Mouse (Mus musculus): ENCODE data around the gene Tnfsf11.

The Tnfsf11 gene

DNA sequence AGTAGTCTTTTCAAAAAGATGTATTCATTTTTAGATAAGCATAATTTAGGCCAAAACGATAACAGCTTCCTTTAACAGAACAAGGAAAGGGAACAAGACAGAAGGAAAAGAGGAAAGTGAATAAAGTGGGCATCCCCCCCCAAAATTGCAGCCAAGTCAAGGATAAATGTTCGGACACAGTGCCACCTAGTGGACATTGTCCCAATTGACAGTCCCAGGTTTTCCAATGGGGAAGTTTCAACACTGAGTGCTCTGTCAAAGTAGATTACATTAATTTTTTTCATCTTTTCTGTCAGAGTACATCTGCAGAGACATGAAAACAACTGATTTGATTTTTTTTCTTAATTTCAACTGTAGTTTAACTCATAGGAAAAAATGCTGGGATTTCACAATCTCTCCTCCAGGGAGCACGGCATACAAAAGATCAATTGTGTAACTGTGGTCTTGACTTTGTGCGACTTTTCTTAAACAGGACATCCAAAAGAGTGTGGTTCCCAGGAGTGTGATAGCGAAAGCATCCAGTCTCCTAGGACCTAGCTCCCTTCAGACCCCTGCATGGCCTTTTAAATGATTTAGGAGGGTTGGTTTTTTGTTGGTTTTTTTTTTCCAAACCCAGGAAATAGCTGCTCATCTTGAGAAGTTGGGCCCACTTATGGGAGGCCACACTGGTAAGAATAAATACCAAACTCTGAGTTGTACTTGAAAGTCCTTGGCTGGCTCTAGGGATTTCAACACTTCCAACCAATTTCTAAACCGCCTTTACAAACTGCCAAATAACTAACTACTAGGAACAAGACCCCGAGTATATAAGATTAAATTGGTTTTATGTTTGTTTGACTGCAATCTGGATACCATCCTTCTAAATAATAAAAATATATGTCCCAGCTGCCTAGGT lies 19.7 kb downstream of the Tnfsf11 start:
- DNase-seq: peak; percentile 62

GRCm38 (mm10) chr14:78286011-78286548 lies 21.8 kb downstream of the Tnfsf11 start:
- no peak for DNase-seq

DNA sequence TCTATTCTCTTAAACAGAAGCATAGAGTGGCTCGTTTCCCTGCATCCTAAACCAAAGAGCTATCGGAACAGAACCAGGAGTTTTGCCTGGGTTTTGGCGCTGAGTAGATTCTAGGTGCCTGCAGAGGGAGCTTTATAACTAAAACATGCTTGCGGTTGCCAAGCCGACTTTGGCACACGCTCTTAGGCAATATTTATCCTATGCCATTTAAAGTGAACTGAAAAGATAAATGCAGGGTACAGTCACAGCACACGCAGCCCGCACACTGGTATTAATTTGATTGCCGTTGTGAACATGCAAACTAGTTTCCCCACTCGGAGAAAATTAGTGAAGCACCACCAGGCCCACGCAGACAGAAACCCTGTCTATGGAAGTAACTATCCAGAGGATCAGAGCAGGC lies 25.4 kb downstream of the Tnfsf11 start:
- DNase-seq: no peak

DNA sequence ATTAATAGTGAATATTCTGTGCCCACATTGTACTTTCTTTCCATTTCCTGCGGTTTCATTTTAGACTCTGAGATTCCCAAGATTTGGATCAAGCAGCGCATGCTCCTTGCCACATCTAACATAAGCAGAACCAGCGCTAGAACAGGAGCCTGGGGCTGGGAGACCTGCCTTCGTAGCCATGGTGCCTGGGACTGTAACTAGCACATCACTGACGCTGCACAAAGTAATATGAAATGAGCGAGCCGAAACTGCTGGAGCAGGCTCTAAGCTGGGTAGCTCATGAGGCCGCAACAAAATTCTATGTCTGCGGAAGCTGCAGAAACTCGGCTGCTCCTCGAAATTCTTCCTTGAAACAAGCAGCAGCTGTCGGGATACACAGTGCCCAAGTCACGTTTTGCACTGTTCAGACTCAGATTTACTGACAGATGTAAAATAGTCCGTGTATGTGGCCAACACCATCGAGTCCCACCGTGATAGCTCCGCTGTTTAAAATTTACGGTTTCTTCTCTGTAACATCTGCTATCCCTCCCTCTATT lies 31.4 kb downstream of the Tnfsf11 start:
- DNase-seq: no peak

- no peak for DNase-seq
Observed at GRCm38 (mm10) chr14:78274851-78275250, 33.0 kb downstream of the Tnfsf11 start.

DNA sequence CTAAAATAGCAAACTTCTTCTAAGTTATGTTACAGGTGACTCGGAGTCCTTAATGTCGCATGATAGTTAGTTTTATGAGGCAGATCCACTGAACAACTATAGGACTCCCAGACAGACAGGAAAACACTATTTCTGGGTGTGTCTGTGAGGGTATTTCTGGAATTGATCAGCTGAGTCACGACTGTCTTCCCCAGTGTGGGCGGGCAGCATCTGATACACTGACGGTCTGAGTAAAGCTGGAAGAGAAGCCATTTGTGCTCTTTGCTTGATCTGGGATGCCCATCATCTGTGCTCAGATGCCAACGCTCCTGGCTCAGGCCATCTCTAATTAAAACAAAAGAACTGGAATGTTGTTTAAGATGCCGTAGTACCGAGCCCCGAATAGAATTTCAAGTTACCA lies 33.7 kb downstream of the Tnfsf11 start:
- DNase-seq: no peak

- DNase-seq: peak; percentile 50
Observed at GRCm38 (mm10) chr14:78273571-78273970, 34.3 kb downstream of the Tnfsf11 start.

DNA sequence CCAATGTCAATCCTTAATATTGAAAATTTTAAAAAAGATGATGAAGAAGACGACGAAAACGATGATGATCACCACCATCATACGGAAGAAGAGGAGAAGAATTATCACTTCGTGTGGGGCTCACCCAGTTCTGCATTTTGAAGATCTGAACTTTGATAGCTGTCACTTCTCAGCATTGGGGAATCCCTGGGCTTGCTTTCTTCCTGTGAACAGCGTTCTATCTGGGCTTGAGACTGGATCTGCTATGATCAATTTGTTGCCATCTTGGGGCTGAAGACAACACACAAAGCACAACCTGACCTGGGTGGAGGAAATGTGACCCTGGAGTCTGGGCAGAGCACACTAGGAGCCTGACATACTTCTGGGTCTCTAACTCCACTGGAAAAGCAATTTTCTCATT lies 43.0 kb downstream of the Tnfsf11 start:
- no peak for DNase-seq

DNA sequence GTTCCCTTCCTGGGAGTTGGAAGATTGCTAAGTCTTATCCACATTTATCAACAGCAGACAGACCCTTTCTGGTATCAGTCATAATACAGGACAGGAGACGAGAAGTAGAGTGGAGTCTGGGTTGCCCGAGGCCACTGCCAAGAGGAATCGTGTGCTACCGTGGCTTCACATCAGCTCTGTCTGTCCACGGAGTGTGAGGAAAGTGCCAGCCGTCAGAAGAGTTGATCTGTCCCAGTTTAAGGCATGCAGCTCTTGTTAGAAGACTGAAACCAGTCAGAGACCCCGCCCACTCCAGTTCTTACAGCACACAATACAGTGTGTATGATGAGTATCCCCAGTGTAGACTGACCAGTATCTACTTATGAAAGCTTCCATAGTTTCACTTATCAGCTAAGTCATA lies 45.2 kb downstream of the Tnfsf11 start:
- no peak for DNase-seq

- no peak for DNase-seq
Observed at GRCm38 (mm10) chr14:78261246-78261645, 46.6 kb downstream of the Tnfsf11 start.

- DNase-seq: no peak
Observed at GRCm38 (mm10) chr14:78254017-78254416, 53.8 kb downstream of the Tnfsf11 start.

DNA sequence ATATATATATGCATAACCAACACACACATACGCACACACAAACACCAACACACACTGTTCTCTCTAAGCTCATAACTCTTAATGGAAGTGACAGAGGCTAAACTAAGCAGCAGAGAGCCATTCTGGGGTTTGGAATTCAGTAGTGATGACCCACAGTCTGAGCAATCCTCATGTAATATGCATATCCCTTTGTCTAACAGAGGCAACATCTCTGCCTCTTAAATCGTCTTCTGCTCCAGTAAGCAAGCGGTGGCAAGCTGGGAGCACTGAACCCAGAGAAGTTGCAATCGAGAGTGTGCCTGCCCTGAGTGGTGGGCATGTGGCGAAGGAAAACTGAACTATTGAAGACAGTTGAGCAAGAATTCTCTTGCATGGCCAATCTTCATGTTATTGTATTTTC lies 61.2 kb downstream of the Tnfsf11 start:
- no peak for DNase-seq

- DNase-seq: no peak
Observed at GRCm38 (mm10) chr14:78244811-78245210, 63.0 kb downstream of the Tnfsf11 start.

- no peak for DNase-seq
Observed at GRCm38 (mm10) chr14:78239346-78239745, 68.5 kb downstream of the Tnfsf11 start.

GRCm38 (mm10) chr14:78237238-78237637 lies 70.6 kb downstream of the Tnfsf11 start:
- peak; percentile 9 for DNase-seq

DNA sequence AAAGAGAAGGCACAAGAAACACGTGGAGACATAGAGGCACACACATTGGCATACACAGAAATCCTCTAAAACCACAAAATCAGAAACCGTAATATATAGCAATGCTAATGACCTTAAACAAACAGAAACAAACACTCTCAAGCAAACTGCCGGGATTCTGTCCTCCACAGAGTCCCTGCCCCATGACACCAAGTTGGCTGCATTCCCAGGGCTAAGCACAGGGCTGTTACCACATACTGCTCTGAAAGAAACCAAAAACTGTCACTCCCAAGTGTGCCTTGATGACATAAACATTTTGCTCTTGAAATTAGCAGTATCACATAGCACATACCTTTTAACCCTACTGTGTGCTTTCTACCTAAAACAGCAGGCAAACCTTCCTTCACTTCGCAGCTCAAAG lies 71.7 kb downstream of the Tnfsf11 start:
- peak; percentile 65 for DNase-seq

DNA sequence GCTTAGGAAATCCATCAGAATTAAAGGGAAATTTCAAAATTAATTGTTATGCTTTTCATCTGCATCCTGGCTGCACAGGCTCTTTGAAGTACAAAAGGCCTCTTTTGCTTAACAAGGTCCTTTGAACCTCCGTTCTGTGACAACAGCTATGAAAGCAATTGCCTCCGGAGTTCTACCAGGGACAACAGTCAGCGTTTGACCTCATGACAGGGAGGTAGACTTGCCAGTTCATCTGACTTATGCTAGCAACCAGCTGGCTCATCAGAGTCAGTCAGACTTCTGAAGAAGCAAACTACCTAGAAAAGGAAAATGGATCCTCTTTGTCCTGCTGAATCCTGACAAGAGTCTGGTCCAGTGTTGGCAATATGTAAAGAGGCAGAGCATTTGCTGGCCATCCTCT lies 72.5 kb downstream of the Tnfsf11 start:
- no peak for DNase-seq

DNA sequence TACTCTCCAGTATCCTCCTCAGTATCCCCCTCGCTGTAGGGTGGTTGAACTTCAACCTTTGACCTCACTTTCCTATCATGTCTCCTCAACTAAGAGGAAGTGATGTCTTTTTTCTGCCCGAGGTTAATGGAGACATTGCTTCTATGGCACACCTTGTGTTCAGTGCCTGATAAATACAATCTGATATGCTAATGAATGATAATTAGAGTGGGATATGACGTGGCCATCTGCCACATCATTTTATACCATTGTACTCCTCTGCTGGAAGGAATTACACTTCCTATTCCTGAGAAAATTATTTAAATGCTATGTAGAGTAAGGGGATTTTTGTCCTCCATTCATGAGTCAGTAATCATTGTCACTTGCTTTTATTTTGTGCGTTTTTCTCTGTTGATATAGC lies 78.8 kb downstream of the Tnfsf11 start:
- no peak for DNase-seq

Data from lung, postnatal 14 days (tissue).